Mouse (Mus musculus) kidney, adult 10 weeks (tissue): Measurements from ENCODE around the gene Plpp7. TPM values are rescaled to one million over a fixed set of nuclear protein-coding genes. Genes with fewer than 3 reads are reported as not detected.

Experiments
- polyA plus RNA-seq: library from polyadenylated mRNA; stranded (reverse); fragments of 350-450 nt; fragmentation: Illumina TruSeq; extraction: RNeasy Lipid Tissue Mini Kit (QIAGEN cat#74804); gene quantifications from one replicate; pipeline ENCODE4 v1.2.3, GENCODE M21; 2014; ENCODE audit warnings: low read depth, low replicate concordance

Plpp7 gene
- not detected for polyA plus RNA-seq

GRCm38 (mm10) chr2:32095351-32096121 lies at the start of gene Plpp7:
Gene Plpp7 (plus strand): TSS chr2:32095528.

GRCm38 (mm10) chr2:32084111-32084871 lies 11.0 kb upstream of the Plpp7 start, which contains the start of gene Fam78a:
Gene Fam78a (minus strand): TSS chr2:32084857.

GRCm38 (mm10) chr2:32150924-32151659 lies 55.8 kb downstream of the Plpp7 start, which contains the start of gene Prrc2b:
Gene Prrc2b (plus strand): TSS chr2:32151082.

Other genes with a start within 250 kb of the Plpp7 start
- gene Fibcd1, start 249.5 kb upstream of the Plpp7 start, polyA plus RNA-seq: not detected
- gene Lamc3, start 208.2 kb upstream of the Plpp7 start, polyA plus RNA-seq: 0.89 TPM
- 155 TPM for gene Aif1l, start 145.4 kb upstream of the Plpp7 start, polyA plus RNA-seq
- 41.7 TPM for gene Nup214, start 121.1 kb upstream of the Plpp7 start, polyA plus RNA-seq
- gene Fam78a, start 10.7 kb upstream of the Plpp7 start, polyA plus RNA-seq: 0.40 TPM
- gene Prrc2b, start 55.6 kb downstream of the Plpp7 start, polyA plus RNA-seq: 21.5 TPM
- 8.6 TPM for gene Pomt1, start 141.1 kb downstream of the Plpp7 start, polyA plus RNA-seq
- gene Uck1, start 164.6 kb downstream of the Plpp7 start, polyA plus RNA-seq: 17.3 TPM
- gene Golga2, start 191.9 kb downstream of the Plpp7 start, polyA plus RNA-seq: 11.1 TPM
- gene Swi5, start 192.5 kb downstream of the Plpp7 start, polyA plus RNA-seq: 354 TPM